Mouse (Mus musculus) cerebellum, adult 9-11 months (tissue): Measurements from ENCODE around the gene Snapc1.

Experiments used
- DNase-seq: peaks from one replicate; pipeline ENCODE4 v3.0.0; 2022

The Snapc1 gene

DNA sequence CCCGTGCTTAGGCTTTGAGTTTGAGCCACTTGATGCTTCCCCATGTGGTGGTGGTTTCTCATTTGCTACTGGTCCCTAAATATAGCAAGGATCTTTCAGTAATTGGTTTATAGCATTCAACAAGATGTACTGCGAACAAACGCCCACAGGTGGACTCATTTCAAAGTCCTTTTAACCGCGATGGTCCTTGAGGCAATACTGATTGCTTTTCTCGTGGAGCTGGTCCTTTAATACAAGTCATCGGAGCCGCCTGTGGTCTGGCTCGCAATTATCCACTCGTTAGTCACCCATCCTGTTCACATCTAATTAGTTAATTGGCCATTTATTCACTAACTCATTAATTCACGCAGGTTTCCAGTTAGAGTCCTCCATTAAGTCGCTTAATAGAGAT lies 32.6 kb downstream of the Snapc1 start:
- DNase-seq, result no peak

GRCm38 (mm10) chr12:73997297-73998127 lies 33.2 kb downstream of the Snapc1 start, which contains the start of gene Syt16:
TSS of gene Syt16 (plus strand) at chr12:73997661.
- DNase-seq, result peak; percentile 22

DNA sequence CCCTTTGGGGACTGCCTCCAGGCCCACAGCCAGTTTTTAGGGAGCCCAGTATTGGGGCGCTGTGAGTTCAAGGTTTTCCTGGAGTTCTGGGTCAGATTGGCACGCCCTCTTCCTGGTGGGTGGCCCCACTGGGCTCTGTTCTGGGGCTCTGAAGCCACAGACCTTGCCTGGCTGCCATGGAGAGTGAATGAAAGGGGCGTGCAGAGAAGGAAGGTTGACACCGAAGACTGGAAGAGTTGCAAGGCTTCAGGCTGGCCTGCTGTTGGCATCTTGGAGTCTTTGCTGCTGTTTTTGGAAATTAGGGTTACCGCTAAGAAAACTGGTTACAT lies 33.8 kb downstream of the Snapc1 start:
- no peak for DNase-seq

DNA sequence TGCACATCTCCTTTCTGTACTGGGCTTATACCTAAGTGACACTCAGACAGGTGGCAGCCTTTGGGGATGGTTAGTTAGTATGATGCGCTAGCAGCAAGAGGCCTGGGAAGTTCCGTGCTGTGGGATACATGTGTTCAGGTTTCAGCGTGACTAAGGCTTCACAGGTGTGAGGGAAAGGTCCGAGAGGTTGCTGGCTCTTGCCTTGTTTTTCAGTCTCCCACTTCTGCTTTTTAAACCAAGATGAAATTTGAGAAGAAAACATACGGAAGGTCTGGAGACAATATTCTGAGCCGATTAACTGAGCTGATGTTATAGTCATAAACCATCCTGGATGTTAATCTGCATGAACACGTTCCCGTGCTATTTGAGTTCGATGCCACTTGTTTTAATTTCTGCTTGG lies 38.2 kb downstream of the Snapc1 start:
- DNase-seq, result no peak

GRCm38 (mm10) chr12:74009448-74009911 lies 45.2 kb downstream of the Snapc1 start:
- peak; percentile 34 for DNase-seq

GRCm38 (mm10) chr12:74013739-74014138 lies 49.5 kb downstream of the Snapc1 start:
- peak; percentile 69 for DNase-seq

- DNase-seq, result no peak
Measured at GRCm38 (mm10) chr12:74014739-74015270, 50.5 kb downstream of the Snapc1 start.

DNA sequence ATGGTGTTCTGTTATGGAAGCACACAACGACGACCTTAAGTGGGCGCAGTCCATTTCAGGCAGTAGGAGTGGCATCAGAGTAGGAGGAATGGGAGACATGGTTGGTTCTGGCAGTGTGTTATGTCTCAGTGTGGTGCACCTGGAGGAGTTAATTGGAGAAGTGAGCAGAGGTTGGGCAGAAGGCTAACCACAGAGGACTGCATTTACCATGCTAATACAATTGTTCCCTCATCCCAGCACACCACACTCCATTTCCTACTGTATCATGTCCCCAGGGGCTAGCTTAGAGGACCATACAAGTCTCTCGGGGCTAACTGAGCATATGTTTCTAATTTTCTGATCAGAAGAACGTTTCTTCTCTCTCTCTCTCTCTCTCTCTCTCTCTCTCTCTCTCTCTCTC lies 51.2 kb downstream of the Snapc1 start:
- no peak for DNase-seq

DNA sequence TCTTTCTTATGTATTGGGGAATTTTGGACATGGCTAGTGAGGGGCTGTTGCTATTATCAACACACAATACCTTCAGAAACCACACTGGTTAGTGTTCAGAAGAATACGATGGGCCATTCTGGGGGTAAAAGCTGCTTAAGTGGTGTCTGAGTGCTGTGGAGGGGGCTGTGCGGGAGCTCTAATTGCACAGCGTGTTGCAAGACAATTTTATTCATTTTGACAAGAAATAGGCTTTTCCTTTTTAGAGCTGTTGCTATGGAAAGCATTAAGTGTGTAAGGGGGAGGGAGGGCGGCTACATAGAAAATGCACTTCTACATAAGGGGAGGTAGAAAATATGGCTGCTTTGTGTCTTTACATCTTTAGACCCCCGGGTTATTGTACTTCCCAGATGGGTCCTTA lies 59.0 kb downstream of the Snapc1 start:
- no peak for DNase-seq

DNA sequence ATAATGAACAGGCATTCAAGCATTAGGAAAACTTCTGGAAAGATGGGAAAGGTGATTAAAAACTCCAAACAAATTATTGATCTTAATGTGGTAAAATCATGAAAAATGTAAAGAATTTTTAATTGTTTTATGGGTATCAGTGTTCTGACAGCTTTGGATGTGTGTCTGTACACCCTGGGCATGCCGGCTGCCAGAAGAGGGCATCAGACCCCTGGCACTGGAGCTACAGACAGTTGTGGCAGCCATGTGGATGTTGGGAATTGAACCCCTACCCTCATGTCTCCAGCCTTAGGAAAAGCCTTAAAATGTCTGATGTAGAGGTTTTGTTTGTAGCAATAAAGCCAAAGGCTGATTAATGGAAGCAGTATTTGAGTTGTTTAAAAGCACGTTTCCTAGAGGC lies 60.6 kb downstream of the Snapc1 start:
- no peak for DNase-seq
